Mouse (Mus musculus) G1E-ER4 (cell line): ENCODE measurements around the gene Haus8. TPM values are rescaled to one million over a fixed set of nuclear protein-coding genes. Genes with fewer than 3 reads are reported as not detected.

Experiments
- GATA1 ChIP-seq: IDR thresholded peaks from one replicate; pipeline ENCODE4 v1.8.0; 2012; ENCODE audit warnings: low read length, inconsistent platforms
- polyA plus RNA-seq: library from polyadenylated mRNA; stranded (reverse); fragments of >175 nt; gene quantifications from 2 replicates; pipeline ENCODE4 v1.2.3, GENCODE M21; 2012

Haus8 gene
- polyA plus RNA-seq: 15.7 and 24.4 TPM in 2 replicates

- no peak for TF ChIP-seq GATA1
These were observed at the start of gene Haus8, which contains the start of gene Myo9b for GRCm38 (mm10) chr8:71272286-71273150. Gene Haus8 (minus strand): TSS chr8:71272934. Gene Myo9b (plus strand): TSS chr8:71272714.

DNA sequence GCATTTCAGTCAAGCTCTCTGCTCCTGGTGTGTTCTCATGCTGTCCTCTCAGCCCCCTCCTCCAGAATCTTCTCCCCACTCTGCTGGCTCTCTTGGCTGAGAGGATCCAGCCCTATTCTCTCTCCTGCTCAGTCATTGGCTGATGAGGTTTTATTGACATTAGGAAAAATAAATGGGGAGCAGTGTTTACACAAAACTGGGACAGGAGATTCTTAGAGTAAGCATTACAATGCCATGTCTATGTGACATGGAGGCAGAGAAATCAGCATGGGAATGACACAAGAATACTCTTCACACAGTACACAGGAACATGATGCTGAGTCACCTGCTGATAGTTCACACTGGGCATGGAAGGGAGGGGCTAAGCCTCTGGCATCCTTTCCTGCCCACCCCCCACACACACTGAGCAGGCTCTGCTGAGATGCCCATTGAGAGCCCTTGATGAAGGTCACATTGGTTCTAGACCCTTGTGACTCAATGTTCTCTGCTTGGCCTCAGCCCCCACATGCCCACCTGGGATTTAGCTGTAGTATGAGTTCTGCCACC is 43.8 kb upstream of the Haus8 start:
- no peak for TF ChIP-seq GATA1

- no peak for TF ChIP-seq GATA1
These were observed 43.2 kb upstream of the Haus8 start for GRCm38 (mm10) chr8:71315972-71316371.

DNA sequence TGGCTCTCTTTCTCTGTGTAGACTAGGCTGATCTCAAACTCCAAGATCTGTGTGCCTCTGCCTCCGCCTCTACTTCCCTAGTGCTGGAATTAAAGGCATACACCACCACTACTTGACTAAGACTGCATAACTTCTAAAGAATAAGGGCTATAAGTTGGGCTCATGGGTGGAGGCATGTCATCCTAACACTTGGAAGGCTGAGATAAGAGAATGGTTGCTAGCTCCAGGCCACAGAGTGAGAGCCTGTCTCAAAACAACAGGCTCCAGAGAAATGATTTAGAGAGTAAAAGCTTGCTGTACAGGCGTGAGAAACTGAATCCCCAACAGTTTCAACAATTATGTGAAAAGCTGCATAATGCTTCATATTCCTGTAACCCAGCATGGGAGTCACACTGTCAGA is 41.2 kb upstream of the Haus8 start:
- TF ChIP-seq GATA1: no peak

DNA sequence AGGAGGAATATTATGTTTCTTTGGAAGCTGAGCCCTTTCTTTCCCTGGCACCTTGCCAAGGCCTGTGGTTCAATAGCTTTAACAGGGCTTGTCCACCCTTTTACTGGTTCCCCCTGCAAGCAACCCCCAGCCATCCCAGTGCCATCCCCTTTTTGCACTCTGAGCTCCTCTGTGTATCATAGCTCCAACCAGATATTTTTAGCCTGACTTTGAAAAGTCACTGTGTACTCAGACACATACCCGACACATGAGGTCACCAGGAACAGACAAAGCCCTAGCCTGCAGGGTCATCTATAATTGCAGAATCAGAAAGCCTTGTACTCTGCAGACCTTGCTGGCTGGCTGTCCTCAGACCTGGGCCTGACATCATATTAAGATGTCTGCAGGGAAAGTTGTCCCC is 40.0 kb upstream of the Haus8 start:
- TF ChIP-seq GATA1: no peak

DNA sequence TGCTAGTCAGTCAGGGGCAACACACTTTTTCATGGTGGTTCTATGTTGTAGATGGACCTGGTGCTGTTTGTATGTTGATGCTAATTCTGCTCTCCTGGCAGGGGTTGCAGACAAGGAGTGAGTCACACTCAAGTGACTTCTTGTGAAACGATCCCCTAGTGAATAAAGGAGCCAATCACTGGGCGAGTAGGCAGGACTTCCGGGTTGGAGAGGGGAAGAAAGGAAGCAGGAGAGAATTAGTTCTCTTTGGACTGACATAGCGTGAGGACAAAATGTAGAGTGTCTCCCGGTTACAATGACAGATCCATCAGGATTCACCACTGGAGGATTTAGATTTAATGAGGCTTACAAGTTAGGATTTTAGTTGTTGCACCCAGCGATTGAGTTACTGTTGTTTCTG is 37.7 kb upstream of the Haus8 start:
- TF ChIP-seq GATA1: no peak

DNA sequence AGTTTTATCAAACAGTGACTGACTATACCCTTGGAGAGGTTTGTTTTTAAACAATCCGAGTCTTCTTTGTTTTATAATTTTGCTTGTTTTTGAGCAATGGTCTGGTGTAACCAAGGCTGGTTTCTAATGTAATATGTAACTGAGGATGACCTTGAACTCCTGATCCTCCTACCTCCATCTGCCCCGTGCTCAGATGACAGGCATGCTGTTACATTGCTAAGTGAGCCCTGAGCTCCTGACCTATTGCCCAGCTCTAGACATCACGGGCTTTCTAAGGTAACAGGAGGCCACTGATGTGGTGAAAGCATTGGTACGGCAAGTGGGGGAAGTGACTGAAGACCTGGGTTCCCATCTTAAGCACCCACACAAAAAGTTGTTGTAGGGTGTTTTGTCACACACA is 35.2 kb upstream of the Haus8 start:
- no peak for TF ChIP-seq GATA1

DNA sequence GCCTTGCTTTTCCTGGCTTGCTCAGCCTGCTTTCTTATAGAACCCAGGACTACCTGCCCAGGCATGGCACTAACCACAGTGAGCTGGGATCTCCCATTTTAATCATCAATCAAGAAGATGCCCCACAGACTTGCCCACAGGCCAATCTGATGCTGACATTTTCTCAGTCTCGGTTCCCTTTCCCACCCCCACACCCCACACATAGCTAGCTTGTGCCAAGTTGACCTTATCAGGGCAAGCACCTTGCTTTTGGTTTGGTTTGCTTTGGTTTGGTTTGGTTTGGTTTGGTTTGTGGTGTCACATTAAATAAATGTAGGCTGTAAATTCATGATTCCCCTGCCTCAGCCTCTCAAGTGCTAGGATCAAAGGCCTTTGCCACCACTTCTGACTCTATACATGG is 34.6 kb upstream of the Haus8 start:
- TF ChIP-seq GATA1: no peak

- TF ChIP-seq GATA1: no peak
These were observed 33.3 kb upstream of the Haus8 start for GRCm38 (mm10) chr8:71305988-71306387.

- TF ChIP-seq GATA1: no peak
These were observed 30.9 kb upstream of the Haus8 start for GRCm38 (mm10) chr8:71303632-71304031.

DNA sequence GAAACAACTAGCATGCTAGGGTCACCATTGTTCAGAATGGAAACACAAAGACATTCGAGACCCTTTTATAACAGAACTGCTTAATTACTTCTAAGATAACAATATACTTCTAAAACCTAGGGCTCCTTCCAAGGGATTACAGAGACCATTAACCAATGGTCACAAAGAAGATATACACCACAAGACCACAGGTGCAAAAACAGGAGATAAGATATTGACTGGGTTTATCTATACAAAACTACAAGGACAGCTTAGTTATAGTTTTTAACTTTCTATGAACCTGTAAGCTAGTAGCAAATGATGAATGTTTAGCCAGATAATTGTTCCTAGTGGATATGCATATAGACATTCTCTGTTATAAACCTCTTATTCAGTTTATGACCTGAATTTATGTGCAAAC is 30.1 kb upstream of the Haus8 start:
- TF ChIP-seq GATA1: no peak

DNA sequence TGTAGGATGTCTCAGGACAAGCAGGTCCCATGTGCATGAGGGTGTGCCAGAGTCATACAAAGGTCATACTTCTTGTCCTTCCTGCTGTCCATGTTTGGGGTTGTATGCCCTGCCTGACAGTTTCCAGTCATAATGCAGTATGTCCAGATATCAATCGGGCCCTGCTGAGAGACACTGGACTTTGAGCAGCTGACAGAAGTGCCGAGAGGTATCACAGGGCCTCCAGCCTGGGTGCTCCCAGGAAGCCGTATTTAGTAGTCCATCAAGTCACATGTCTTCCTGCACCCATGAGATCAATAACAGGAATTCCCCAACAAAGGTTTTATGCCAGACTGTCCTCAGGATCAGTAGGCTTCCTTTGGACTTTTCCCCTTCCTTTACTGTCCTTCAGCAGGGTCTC is 27.0 kb upstream of the Haus8 start:
- no peak for TF ChIP-seq GATA1

- TF ChIP-seq GATA1: no peak
These were observed 24.7 kb upstream of the Haus8 start for GRCm38 (mm10) chr8:71297439-71297838.

- no peak for TF ChIP-seq GATA1
These were observed 24.1 kb upstream of the Haus8 start for GRCm38 (mm10) chr8:71296784-71297183.

DNA sequence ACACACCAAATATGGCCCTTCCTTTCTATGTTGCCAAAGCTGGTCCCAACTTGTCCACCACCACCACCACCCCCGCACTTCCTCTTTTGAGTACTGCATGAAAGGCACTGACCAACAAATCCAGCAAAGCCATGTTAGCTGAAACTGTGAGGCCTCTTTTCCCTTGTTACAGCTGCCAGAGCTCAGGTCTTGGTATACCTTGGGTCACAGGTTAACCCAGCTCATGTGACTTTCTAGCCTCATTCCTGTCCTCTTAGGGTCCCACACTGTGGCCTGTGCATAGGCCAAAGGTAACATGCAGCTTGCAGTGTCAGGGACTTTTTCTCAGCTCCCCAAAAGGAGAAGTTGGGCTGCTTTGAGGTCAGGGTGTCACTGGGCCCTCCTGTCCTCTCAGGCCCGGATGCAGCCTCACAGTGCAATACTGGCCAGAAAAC is 23.5 kb upstream of the Haus8 start:
- no peak for TF ChIP-seq GATA1

- TF ChIP-seq GATA1: no peak
These were observed 18.6 kb upstream of the Haus8 start for GRCm38 (mm10) chr8:71291351-71291750.

DNA sequence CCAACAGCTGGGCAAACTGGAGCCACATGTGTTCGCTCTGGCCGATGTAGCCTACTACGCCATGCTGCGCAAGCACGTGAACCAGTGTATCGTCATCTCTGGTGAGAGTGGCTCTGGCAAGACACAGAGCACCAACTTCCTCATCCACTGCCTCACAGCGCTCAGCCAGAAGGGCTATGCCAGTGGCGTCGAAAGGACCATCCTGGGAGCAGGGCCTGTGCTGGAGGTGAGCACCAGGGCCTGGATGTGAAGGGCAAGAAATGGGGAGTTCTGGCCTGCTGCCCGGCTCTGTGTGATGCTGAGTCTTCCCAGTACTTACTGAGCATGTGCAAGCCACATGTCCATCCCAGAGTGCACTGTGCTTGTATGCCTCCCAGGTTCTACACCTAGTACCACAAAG is 18.2 kb upstream of the Haus8 start:
- TF ChIP-seq GATA1: no peak

DNA sequence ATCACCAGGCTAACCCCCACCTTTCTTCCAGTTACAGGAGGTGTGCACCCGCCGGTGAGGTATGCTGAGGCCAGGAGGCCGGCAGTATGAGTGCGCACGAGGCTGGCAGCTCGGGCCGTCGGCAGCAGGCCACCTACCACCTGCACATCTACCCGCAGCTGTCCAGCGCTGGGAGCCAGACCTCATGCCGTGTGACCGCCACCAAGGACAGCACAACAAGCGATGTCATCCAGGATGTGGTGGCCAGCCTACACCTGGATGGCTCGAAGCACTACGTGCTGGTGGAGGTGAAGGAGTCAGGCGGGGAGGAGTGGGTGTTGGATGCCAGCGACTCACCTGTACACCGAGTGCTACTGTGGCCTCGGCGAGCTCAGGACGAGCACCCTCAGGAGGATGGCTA is 17.5 kb upstream of the Haus8 start:
- no peak for TF ChIP-seq GATA1
